Mouse (Mus musculus) embryonic facial prominence, embryonic 10.5 days (tissue): ENCODE measurements around the gene Cabp2. TPM values are rescaled to one million over a fixed set of nuclear protein-coding genes. Genes with fewer than 3 reads are reported as not detected.
"Not testable (repeated sequence)": the region's sequence is repeated elsewhere in the genome, so short reads cannot be mapped to it uniquely, and the experiment has no call there.

Source experiments
- DNase-seq: peaks from one replicate; pipeline ENCODE4 v3.0.0-alpha.2; 2017; ENCODE audit warnings: low spot score
- H3K27ac ChIP-seq: fragments of 300-500 bp; sonication (generic); replicated peaks from 2 replicates; pipeline ENCODE4 v1.5.1; 2016; ENCODE audit warnings: mild to moderate bottlenecking
- H3K27me3 ChIP-seq: fragments of 300-500 bp; sonication (generic); replicated peaks from 2 replicates; pipeline ENCODE4 v1.6.1; 2016; ENCODE audit warnings: low read depth, mild to moderate bottlenecking; ENCODE audit not compliant: poor library complexity, severe bottlenecking
- H3K36me3 ChIP-seq: fragments of 300-500 bp; sonication (generic); replicated peaks from 2 replicates; pipeline ENCODE4 v1.6.1; 2016; ENCODE audit warnings: mild to moderate bottlenecking, moderate library complexity
- H3K4me1 ChIP-seq: fragments of 300-500 bp; sonication (generic); 2 replicates; pipeline ENCODE4 v1.6.1; 2016
- H3K4me3 ChIP-seq: fragments of 300-500 bp; sonication (generic); 2 replicates; pipeline ENCODE4 v1.5.1; 2016; ENCODE audit warnings: mild to moderate bottlenecking, moderate library complexity
- H3K9me3 ChIP-seq: fragments of 300-500 bp; sonication (generic); 2 replicates; pipeline ENCODE4 v1.6.1; 2016; ENCODE audit warnings: mild to moderate bottlenecking
- WGBS: fragments of 180-500 bp; shearing (Covaris S2); methylation state at CpG from one replicate; pipeline ENCODE4 v1.1.7; 2016; 5-methylcytosine and 5-hydroxymethylcytosine counted together
- polyA plus RNA-seq: library from polyadenylated mRNA; unstranded; fragments of >200 nt; fragmentation: Nextera tagmentation; extraction: Ambion mirVana; gene quantifications from 2 replicates; pipeline ENCODE4 v1.2.1, GENCODE M21; 2016

The Cabp2 gene
- polyA plus RNA-seq, 1 experiment from 2014 or later, result not detected

- peaks cover 28% of the 10 kb centered on the region for H3K36me3 ChIP-seq
- not testable (repeated sequence) for DNase-seq, H3K4me1 ChIP-seq, H3K27ac ChIP-seq, H3K4me3 ChIP-seq, H3K9me3 ChIP-seq, H3K27me3 ChIP-seq
- WGBS, result 19% methylated on average over 8 of the region's 8 CpGs
Observed at GRCm38 (mm10) chr19:4135963-4136345, 54.6 kb downstream of the Cabp2 start.

- WGBS, result 80% methylated on average over 5 of the region's 5 CpGs
- H3K9me3 ChIP-seq, result no peaks in the 10 kb centered on the region
Observed at GRCm38 (mm10) chr19:4136463-4136862, 55.1 kb downstream of the Cabp2 start.

More at GRCm38 (mm10) chr19:4136463-4136862, 55.1 kb downstream of the Cabp2 start:
- H3K27me3 ChIP-seq, result 0 out of 2 replicates have a peak, but pooled peaks cover 3% of the 10 kb centered on the region
- H3K4me3 ChIP-seq, result no peak overlapping the region
- H3K27ac ChIP-seq, result no peak overlapping the region
- H3K4me1 ChIP-seq, result peaks cover 8% of the 10 kb centered on the region
- no peak for DNase-seq
- H3K36me3 ChIP-seq, result peaks cover 23% of the 10 kb centered on the region

Other genes starting within 250 kb of the Cabp2 start
- 50.0 and 51.8 TPM in 2 replicates for gene Chka, start 229.8 kb upstream of the Cabp2 start, polyA plus RNA-seq
- gene Tcirg1, start 174.4 kb upstream of the Cabp2 start, polyA plus RNA-seq, result 28.0 and 28.8 TPM in 2 replicates
- gene Ndufs8, start 168.8 kb upstream of the Cabp2 start, polyA plus RNA-seq, result 250 and 258 TPM in 2 replicates
- gene Aldh3b1, start 151.8 kb upstream of the Cabp2 start, polyA plus RNA-seq, result 0.48 and 0.81 TPM in 2 replicates
- 7.3 and 8.4 TPM in 2 replicates for gene Unc93b1, start 146.4 kb upstream of the Cabp2 start, polyA plus RNA-seq
- not detected in 2 replicates for gene Aldh3b3, start 122.9 kb upstream of the Cabp2 start, polyA plus RNA-seq
- gene Aldh3b2, start 109.2 kb upstream of the Cabp2 start, polyA plus RNA-seq, result 1.1 and 1.2 TPM in 2 replicates
- gene Acy3, start 95.0 kb upstream of the Cabp2 start, polyA plus RNA-seq, result 3.1 and 3.2 TPM in 2 replicates
- gene Tbx10, start 88.8 kb upstream of the Cabp2 start, polyA plus RNA-seq, result 0.21 and 1.0 TPM in 2 replicates
- gene Nudt8, start 81.0 kb upstream of the Cabp2 start, polyA plus RNA-seq, result 30.6 and 31.6 TPM in 2 replicates
- gene Gm49405, start 81.0 kb upstream of the Cabp2 start, polyA plus RNA-seq, result 4.5 and 4.6 TPM in 2 replicates
- 4.7 and 5.7 TPM in 2 replicates for gene Doc2g, start 78.3 kb upstream of the Cabp2 start, polyA plus RNA-seq
- 211 and 217 TPM in 2 replicates for gene Ndufv1, start 68.8 kb upstream of the Cabp2 start, polyA plus RNA-seq
- 456 and 458 TPM in 2 replicates for gene Gstp1, start 43.6 kb upstream of the Cabp2 start, polyA plus RNA-seq
- 3.7 and 9.1 TPM in 2 replicates for gene Gstp2, start 35.6 kb upstream of the Cabp2 start, polyA plus RNA-seq
- not detected in 2 replicates for gene Gstp3, start 22.0 kb upstream of the Cabp2 start, polyA plus RNA-seq
- 77.2 and 80.2 TPM in 2 replicates for gene Cdk2ap2, start 15.6 kb downstream of the Cabp2 start, polyA plus RNA-seq
- gene Pitpnm1, start 18.4 kb downstream of the Cabp2 start, polyA plus RNA-seq, result 9.9 and 11.0 TPM in 2 replicates
- gene Aip, start 44.3 kb downstream of the Cabp2 start, polyA plus RNA-seq, result 70.9 and 71.1 TPM in 2 replicates
- gene Gpr152, start 58.2 kb downstream of the Cabp2 start, polyA plus RNA-seq, result not detected in 2 replicates
- 0.14 TPM in 1 of 2 replicates, not detected in the other for gene Cabp4, start 62.5 kb downstream of the Cabp2 start, polyA plus RNA-seq
- gene Coro1b, start 67.0 kb downstream of the Cabp2 start, polyA plus RNA-seq, result 130 and 134 TPM in 2 replicates
- 0.58 TPM in 1 of 2 replicates, not detected in the other for gene Ptprcap, start 72.0 kb downstream of the Cabp2 start, polyA plus RNA-seq
- 66.1 and 68.5 TPM in 2 replicates for gene Rps6kb2, start 81.8 kb downstream of the Cabp2 start, polyA plus RNA-seq
- 2.7 and 4.4 TPM in 2 replicates for gene Carns1, start 93.9 kb downstream of the Cabp2 start, polyA plus RNA-seq
- 0.57 and 1.4 TPM in 2 replicates for gene Tbc1d10c, start 109.7 kb downstream of the Cabp2 start, polyA plus RNA-seq
- 1,000 and 1,025 TPM in 2 replicates for gene Ppp1ca, start 110.5 kb downstream of the Cabp2 start, polyA plus RNA-seq
- gene Rad9a, start 120.1 kb downstream of the Cabp2 start, polyA plus RNA-seq, result 58.1 and 58.2 TPM in 2 replicates
- gene Clcf1, start 132.7 kb downstream of the Cabp2 start, polyA plus RNA-seq, result 2.8 and 3.3 TPM in 2 replicates
- gene AC109138.7, start 132.8 kb downstream of the Cabp2 start, polyA plus RNA-seq, result not detected in 2 replicates
- 13.7 and 15.1 TPM in 2 replicates for gene Pold4, start 150.3 kb downstream of the Cabp2 start, polyA plus RNA-seq
- 4.2 and 4.5 TPM in 2 replicates for gene Ssh3, start 187.6 kb downstream of the Cabp2 start, polyA plus RNA-seq
- 6.3 and 7.6 TPM in 2 replicates for gene Ankrd13d, start 201.6 kb downstream of the Cabp2 start, polyA plus RNA-seq
- 12.5 and 14.8 TPM in 2 replicates for gene Grk2, start 224.6 kb downstream of the Cabp2 start, polyA plus RNA-seq